Mouse (Mus musculus) MEL (cell line): ENCODE data around the gene Galntl6.

ENCODE experiments used
- CHD1 ChIP-seq: IDR thresholded peaks from 2 replicates; pipeline ENCODE4 v1.6.1; 2012; ENCODE audit warnings: low read depth, mild to moderate bottlenecking, inconsistent platforms, low read length, improper control_type of control experiment
- CTCF ChIP-seq, 3 experiments: IDR thresholded peaks in 2 of 3; conservative IDR thresholded peaks in 1 of 3; 2 replicates each; pipeline ENCODE4 v1.5.1; 2011 to 2012; ENCODE audit warnings: low read length in 3 of 3, low read depth in 2 of 3, mild to moderate bottlenecking in 2 of 3, improper control_type of control experiment in 1 of 3, inconsistent platforms in 1 of 3, mixed read lengths in 1 of 3, moderate library complexity in 1 of 3; ENCODE audit not compliant: control insufficient read depth in 1 of 3, insufficient read depth in 1 of 3, poor library complexity in 1 of 3, severe bottlenecking in 1 of 3
- EP300 ChIP-seq, 2 experiments: IDR thresholded peaks; 2 replicates each; pipeline ENCODE4 v1.6.1; 2011; ENCODE audit warnings: improper control_type of control experiment in 2 of 2, low read length in 2 of 2, low read depth in 1 of 2, mild to moderate bottlenecking in 1 of 2
- MAFK ChIP-seq: IDR thresholded peaks from 2 replicates; pipeline ENCODE4 v1.6.1; 2011; ENCODE audit warnings: low read depth, mild to moderate bottlenecking, low read length, improper control_type of control experiment, borderline replicate concordance
- SMC3 ChIP-seq: IDR thresholded peaks from 2 replicates; pipeline ENCODE4 v1.6.1; 2011; ENCODE audit warnings: low read depth, low read length, improper control_type of control experiment
- UBTF ChIP-seq: IDR thresholded peaks from 2 replicates; pipeline ENCODE4 v1.6.1; 2012; ENCODE audit warnings: low read depth, mild to moderate bottlenecking, inconsistent platforms, low read length, improper control_type of control experiment, moderate library complexity, borderline replicate concordance; ENCODE audit not compliant: insufficient read depth

DNA sequence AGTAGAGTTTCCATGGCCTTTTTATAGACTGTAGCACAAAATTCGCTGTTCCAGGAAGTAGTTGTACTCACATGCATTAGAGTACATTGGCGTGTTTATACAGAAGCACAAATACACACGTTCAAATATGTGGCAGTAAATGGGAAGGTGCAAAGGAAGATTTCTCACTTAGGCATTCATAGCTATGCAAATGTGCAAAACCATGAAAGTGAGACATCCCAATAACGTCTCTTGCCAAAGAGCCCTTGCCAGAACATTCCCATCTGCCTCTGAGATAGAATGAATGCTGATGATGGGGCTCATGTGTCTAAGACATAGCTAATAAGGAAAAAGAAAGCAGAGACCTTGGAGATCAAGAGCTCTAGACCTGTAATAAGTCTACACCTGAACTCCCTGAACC lies 1071.0 kb downstream of the Galntl6 start:
- no peak for TF ChIP-seq CTCF (IDR thresholded peaks at IDR 0.05 in 2 of 3, conservative IDR thresholded peaks at IDR 0.05 in 1 of 3; ENCODE audit: control insufficient read depth in 1 of 3, insufficient read depth in 1 of 3, low read depth in 2 of 3, low read length in 3 of 3, poor library complexity in 1 of 3, severe bottlenecking in 1 of 3)
- TF ChIP-seq UBTF, result no peak
- TF ChIP-seq SMC3, result no peak
- no peak for TF ChIP-seq CHD1
- no peak for TF ChIP-seq MAFK
- no peak for TF ChIP-seq EP300 (IDR thresholded peaks at IDR 0.05; ENCODE audit: low read depth in 1 of 2, low read length in 2 of 2)
